8 mouse cellular contexts compared by ENCODE assay signal in the genomic region with DNA sequence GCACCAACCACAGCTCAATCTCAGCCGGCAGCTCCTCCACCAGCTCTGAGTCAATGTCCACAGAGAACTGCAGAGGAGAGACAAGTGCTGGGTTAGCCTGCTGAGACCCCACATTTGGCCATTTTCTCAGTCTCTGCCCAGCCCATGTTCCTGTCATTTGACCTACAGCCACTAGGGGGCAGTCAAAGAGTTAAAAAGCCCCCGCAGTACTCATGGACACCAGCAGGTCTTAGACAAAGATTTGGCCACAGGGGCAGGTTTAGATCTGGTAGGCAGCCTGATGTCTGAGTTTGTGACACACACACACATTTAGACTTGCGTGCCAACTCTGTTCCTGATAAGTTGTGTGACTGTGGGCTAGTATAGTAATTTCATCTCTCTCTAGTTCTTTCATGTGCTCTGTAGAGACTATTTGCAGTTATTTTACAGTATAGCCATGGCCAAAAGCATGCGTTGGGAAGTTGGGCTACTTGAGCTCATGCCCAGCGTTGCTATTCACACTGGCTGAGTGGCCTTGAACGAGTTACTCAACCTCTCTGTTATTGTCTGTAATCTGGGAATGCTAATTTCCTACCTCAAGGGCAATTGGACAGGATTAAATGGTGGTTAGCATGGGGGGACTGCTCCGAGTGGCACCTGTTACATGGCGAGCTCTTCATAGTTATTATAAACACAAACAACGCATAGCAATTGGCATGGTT. TPM values are rescaled to one million over a fixed set of nuclear protein-coding genes. Genes with fewer than 3 reads are reported as not detected.
DNase-seq lines count a peak whose midpoint lies in the region; ATAC-seq and TF ChIP-seq lines count a peak whose summit lies in the region.

No protein-coding gene starts in this region.

- 59% methylated on average over 9 of the region's 9 CpGs for WGBS in embryonic facial prominence, embryonic 10.5 days
- WGBS in hindbrain, embryonic 13.5 days: 60% methylated on average over 9 of the region's 9 CpGs
- 43% methylated on average over 9 of the region's 9 CpGs for WGBS in liver, embryonic 14.5 days (ENCODE audit: insufficient replicate concordance)

- no peak for TF ChIP-seq EP300 in liver, embryonic 14.5 days (IDR thresholded peaks at IDR 0.05; ENCODE audit: low read depth)

- no peak overlapping the region for H3K4me3 ChIP-seq in testis, adult 2 months (ENCODE audit: control insufficient read depth, low read depth, low read length)
- no peak overlapping the region for H3K4me3 ChIP-seq in embryonic facial prominence, embryonic 10.5 days
- no peak overlapping the region for H3K4me3 ChIP-seq in hindbrain, embryonic 13.5 days
- no peak overlapping the region for H3K4me3 ChIP-seq in liver, embryonic 14.5 days (ENCODE audit: insufficient read depth in 1 of 2, low read depth in 2 of 2, low read length in 2 of 2)

- H3K9me3 ChIP-seq in embryonic facial prominence, embryonic 10.5 days: no peaks in the 10 kb centered on the region
- no peaks in the 10 kb centered on the region for H3K9me3 ChIP-seq in hindbrain, embryonic 13.5 days
- H3K9me3 ChIP-seq in liver, embryonic 14.5 days (ENCODE audit: control insufficient read depth, low read length): no peaks in the 10 kb centered on the region

- TF ChIP-seq POLR2A in testis, adult 2 months (IDR thresholded peaks at IDR 0.05; ENCODE audit: control insufficient read depth, low read depth, low read length): no peak

- H3K4me1 ChIP-seq in testis, adult 2 months (ENCODE audit: control insufficient read depth, insufficient read depth, low read length): no peaks in the 10 kb centered on the region
- peaks cover 8% of the 10 kb centered on the region for H3K4me1 ChIP-seq in embryonic facial prominence, embryonic 10.5 days
- H3K4me1 ChIP-seq in hindbrain, embryonic 13.5 days (replicated peaks): peaks cover 5% of the 10 kb centered on the region
- H3K4me1 ChIP-seq in liver, embryonic 14.5 days (replicated peaks; ENCODE audit: control insufficient read depth in 2 of 2, insufficient read depth in 2 of 2, low read length in 1 of 2): no peaks in the 10 kb centered on the region

- peak; percentile 58 for ATAC-seq in hindbrain, embryonic 13.5 days (ENCODE audit: low FRiP score)
- ATAC-seq in liver, embryonic 14.5 days (ENCODE audit: insufficient read depth): 0 out of 2 replicates have a peak, but pooled peaks have one; percentile 14

- no peak overlapping the region for H3K9ac ChIP-seq in hindbrain, embryonic 13.5 days
- H3K9ac ChIP-seq in liver, embryonic 14.5 days (replicated peaks): no peak overlapping the region

- H3K27me3 ChIP-seq in testis, adult 2 months (ENCODE audit: control insufficient read depth, insufficient read depth, low read length): no peaks in the 10 kb centered on the region
- H3K27me3 ChIP-seq in embryonic facial prominence, embryonic 10.5 days (replicated peaks; ENCODE audit: low read depth, poor library complexity, severe bottlenecking): peaks cover 6% of the 10 kb centered on the region
- H3K27me3 ChIP-seq in hindbrain, embryonic 13.5 days: peaks cover 10% of the 10 kb centered on the region; the same call in 1 of the 2 replicates
- H3K27me3 ChIP-seq in liver, embryonic 14.5 days (ENCODE audit: control insufficient read depth, insufficient read depth, low read length): no peaks in the 10 kb centered on the region

- peak; percentile 70; the same call in 1 of the 2 replicates for TF ChIP-seq CTCF in testis, adult 2 months (IDR thresholded peaks at IDR 0.05; ENCODE audit: control insufficient read depth, insufficient read depth, insufficient replicate concordance, low read depth, low read length)
- peak; percentile 94 for TF ChIP-seq CTCF in liver, embryonic 14.5 days (IDR thresholded peaks at IDR 0.05; ENCODE audit: low read depth)

- H3K4me2 ChIP-seq in hindbrain, embryonic 13.5 days: no peak overlapping the region
- no peak overlapping the region for H3K4me2 ChIP-seq in liver, embryonic 14.5 days (ENCODE audit: low read depth)

- H3K27ac ChIP-seq in testis, adult 2 months (ENCODE audit: control insufficient read depth, insufficient read depth, low read depth, low read length): no peak overlapping the region
- no peak overlapping the region for H3K27ac ChIP-seq in embryonic facial prominence, embryonic 10.5 days (replicated peaks)
- no peak overlapping the region for H3K27ac ChIP-seq in hindbrain, embryonic 13.5 days
- no peak overlapping the region for H3K27ac ChIP-seq in liver, embryonic 14.5 days

- no peak for DNase-seq in testis, postnatal 14 days (ENCODE audit: low spot score)
- DNase-seq in adrenal gland, postnatal 10 days: peak; percentile 73
- peak; percentile 75 for DNase-seq in embryonic facial prominence, embryonic 10.5 days (ENCODE audit: low spot score)
- DNase-seq in liver, embryonic 14.5 days (ENCODE audit: low read depth in 3 of 3, low spot score in 3 of 3): peak; percentile 30 to 46 (median 39)
- peak; percentile 34 for DNase-seq in retina, adult 2 months (ENCODE audit: low read depth, low spot score)
- no peak for DNase-seq in right cerebral cortex, postnatal 25 days

- H3K36me3 ChIP-seq in testis, adult 2 months (ENCODE audit: control insufficient read depth, insufficient read depth, low read length): no peaks in the 10 kb centered on the region
- peaks cover 12% of the 10 kb centered on the region for H3K36me3 ChIP-seq in embryonic facial prominence, embryonic 10.5 days (replicated peaks)
- H3K36me3 ChIP-seq in hindbrain, embryonic 13.5 days: peaks cover 26% of the 10 kb centered on the region
- no peaks in the 10 kb centered on the region for H3K36me3 ChIP-seq in liver, embryonic 14.5 days (replicated peaks; ENCODE audit: control insufficient read depth, insufficient read depth, low read depth)

RNA-seq across cellular contexts. Expression of a gene that starts 6.0 kb away (rescaled TPM):
- polyA plus RNA-seq in testis, adult 2 months (2012; rRNA removed): 220 and 229 TPM in 2 replicates
- total RNA-seq in adrenal gland, postnatal 10 days (2021): 100 to 1,000 TPM; 144 to 199 TPM
- polyA plus RNA-seq in embryonic facial prominence, embryonic 10.5 days (2016; fragmentation: Nextera tagmentation; extraction: Ambion mirVana): 12.9 and 16.0 TPM in 2 replicates
- 24.2 and 25.5 TPM in 2 replicates for polyA plus RNA-seq in hindbrain, embryonic 13.5 days (2015; fragmentation: Nextera tagmentation; extraction: Ambion mirVana)
- 3.5 and 3.6 TPM in 2 replicates for polyA plus RNA-seq in liver, embryonic 14.5 days (2012; rRNA removed)
- 7.0 and 9.1 TPM in 2 replicates for polyA plus RNA-seq in liver, embryonic 14.5 days (2014; fragmentation: Nextera tagmentation; extraction: Ambion mirVana)

RNA-seq across cellular contexts. Expression of a gene that starts 29.5 kb away (rescaled TPM):
- polyA plus RNA-seq in testis, adult 2 months (2012; rRNA removed): 1.5 and 2.2 TPM in 2 replicates
- 10 to 100 TPM; 22.4 to 26.2 TPM for total RNA-seq in adrenal gland, postnatal 10 days (2021)
- 11.5 and 12.2 TPM in 2 replicates for polyA plus RNA-seq in embryonic facial prominence, embryonic 10.5 days (2016; fragmentation: Nextera tagmentation; extraction: Ambion mirVana)
- 10.3 and 11.4 TPM in 2 replicates for polyA plus RNA-seq in hindbrain, embryonic 13.5 days (2015; fragmentation: Nextera tagmentation; extraction: Ambion mirVana)
- 1.7 and 2.0 TPM in 2 replicates for polyA plus RNA-seq in liver, embryonic 14.5 days (2012; rRNA removed)
- polyA plus RNA-seq in liver, embryonic 14.5 days (2014; fragmentation: Nextera tagmentation; extraction: Ambion mirVana): 1.5 and 1.9 TPM in 2 replicates

RNA-seq across cellular contexts. Expression of a gene that starts 37.5 kb away (rescaled TPM):
- polyA plus RNA-seq in testis, adult 2 months (2012; rRNA removed): 0.67 and 0.75 TPM in 2 replicates
- total RNA-seq in adrenal gland, postnatal 10 days (2021): 10 to 100 TPM in 1 of 2 experiments, 1 to 10 TPM in 1; 7.3 to 11.0 TPM
- 35.5 and 42.5 TPM in 2 replicates for polyA plus RNA-seq in embryonic facial prominence, embryonic 10.5 days (2016; fragmentation: Nextera tagmentation; extraction: Ambion mirVana)
- polyA plus RNA-seq in hindbrain, embryonic 13.5 days (2015; fragmentation: Nextera tagmentation; extraction: Ambion mirVana): 132 and 142 TPM in 2 replicates
- 33.1 and 41.9 TPM in 2 replicates for polyA plus RNA-seq in liver, embryonic 14.5 days (2012; rRNA removed)
- 24.7 and 34.2 TPM in 2 replicates for polyA plus RNA-seq in liver, embryonic 14.5 days (2014; fragmentation: Nextera tagmentation; extraction: Ambion mirVana)

RNA-seq across cellular contexts. Expression of a gene that starts 56.3 kb away (rescaled TPM):
- 14.6 and 15.0 TPM in 2 replicates for polyA plus RNA-seq in testis, adult 2 months (2012; rRNA removed)
- total RNA-seq in adrenal gland, postnatal 10 days (2021): 10 to 100 TPM; 83.3 to 96.2 TPM
- 8.3 and 9.4 TPM in 2 replicates for polyA plus RNA-seq in embryonic facial prominence, embryonic 10.5 days (2016; fragmentation: Nextera tagmentation; extraction: Ambion mirVana)
- 16.9 and 17.3 TPM in 2 replicates for polyA plus RNA-seq in hindbrain, embryonic 13.5 days (2015; fragmentation: Nextera tagmentation; extraction: Ambion mirVana)
- 14.1 and 14.9 TPM in 2 replicates for polyA plus RNA-seq in liver, embryonic 14.5 days (2012; rRNA removed)
- 8.8 and 10.4 TPM in 2 replicates for polyA plus RNA-seq in liver, embryonic 14.5 days (2014; fragmentation: Nextera tagmentation; extraction: Ambion mirVana)

Comparison
In these comparisons a context has a peak if more than half of its experiments do, and no peak if none do; other contexts are left out.
1. DNase-seq: peak in adrenal gland, postnatal 10 days (single experiment), embryonic facial prominence, embryonic 10.5 days (single experiment), liver, embryonic 14.5 days (3 of 3) and retina, adult 2 months (single experiment); none in testis, postnatal 14 days (single experiment) and right cerebral cortex, postnatal 25 days (single experiment).
2. RNA of a gene that starts 37.5 kb away (polyA plus RNA-seq): 132 to 142 TPM in hindbrain, embryonic 13.5 days, 35.5 to 42.5 TPM in embryonic facial prominence, embryonic 10.5 days and 24.7 to 41.9 TPM in liver, embryonic 14.5 days; 0.67 to 0.75 TPM in testis, adult 2 months; every median in the first group is over 10 times any median in the second.